Mouse (Mus musculus): ENCODE measurements at regions not wholly inside any gene's neighbourhood (a gene's known extent, or its start where the extent isn't known, plus 50 kb on each side); places are given as distances from the start of the nearest gene placed in this dataset.

GRCm38 (mm10) chr3:145705317-145705716 lies 53.2 kb upstream of the Ddah1 start:
- Histone ChIP-seq H3K36me3 (ENCODE audit: control insufficient read depth, insufficient read depth, low read length) (no peaks in the 10 kb centered on the region), H3K27ac (ENCODE audit: low read depth, low read length) (no peak overlapping the region), H3K9me3 (ENCODE audit: control insufficient read depth, low read length) (no peaks in the 10 kb centered on the region), H3K4me2 (no peak overlapping the region), H3K9ac (ENCODE audit: low read length) (no peak overlapping the region), H3K4me1 (ENCODE audit: control insufficient read depth, insufficient read depth, low read length) (peaks cover 7% of the 10 kb centered on the region), H3K27me3 (ENCODE audit: control insufficient read depth, insufficient read depth, low read length) (no peaks in the 10 kb centered on the region), H3K4me3 (ENCODE audit: low read depth, low read length) (no peak overlapping the region)
- WGBS = 84% methylated on average over 5 of the region's 5 CpGs
- DNase-seq (ENCODE audit: low spot score, missing footprints) (peak; percentile 49), ATAC-seq (ENCODE audit: low FRiP score) (no peak)

GRCm38 (mm10) chr3:145704054-145704453 lies 54.3 kb upstream of the Ccn1 start:
- Histone ChIP-seq H3K27ac (ENCODE audit: low read depth, low read length) (no peak overlapping the region), H3K4me1 (ENCODE audit: control insufficient read depth, insufficient read depth, low read length) (peaks cover 7% of the 10 kb centered on the region), H3K9me3 (ENCODE audit: control insufficient read depth, low read length) (no peaks in the 10 kb centered on the region), H3K4me2 (no peak overlapping the region), H3K36me3 (ENCODE audit: control insufficient read depth, insufficient read depth, low read length) (no peaks in the 10 kb centered on the region), H3K9ac (ENCODE audit: low read length) (no peak overlapping the region), H3K4me3 (ENCODE audit: low read depth, low read length) (no peak overlapping the region), H3K27me3 (ENCODE audit: control insufficient read depth, insufficient read depth, low read length) (no peaks in the 10 kb centered on the region)
- ATAC-seq (ENCODE audit: low FRiP score) = no peak
- DNase-seq (ENCODE audit: low spot score, missing footprints) = no peak
- WGBS = 54% methylated on average over 9 of the region's 9 CpGs

- WGBS = 4% methylated on average over 11 of the region's 11 CpGs
- peak; percentile 92 for DNase-seq (ENCODE audit: low spot score, missing footprints)
- Histone ChIP-seq H3K4me3 (ENCODE audit: low read depth, low read length) (no peak overlapping the region), H3K4me1 (ENCODE audit: control insufficient read depth, insufficient read depth, low read length) (peaks cover 7% of the 10 kb centered on the region), H3K9me3 (ENCODE audit: control insufficient read depth, low read length) (no peaks in the 10 kb centered on the region), H3K36me3 (ENCODE audit: control insufficient read depth, insufficient read depth, low read length) (no peaks in the 10 kb centered on the region), H3K9ac (ENCODE audit: low read length) (peak overlapping the region; percentile 2; the same call in 1 of the 2 replicates), H3K27ac (ENCODE audit: low read depth, low read length) (no peak overlapping the region), H3K4me2 (peak overlapping the region; percentile 10; the same call in 1 of the 2 replicates), H3K27me3 (ENCODE audit: control insufficient read depth, insufficient read depth, low read length) (no peaks in the 10 kb centered on the region)
- peak; percentile 82 for ATAC-seq (ENCODE audit: low FRiP score)
Observed at GRCm38 (mm10) chr3:145703411-145703924, 53.7 kb upstream of the Ccn1 start.

GRCm38 (mm10) chr3:145702739-145703138 lies 53.0 kb upstream of the Ccn1 start:
- no peak overlapping the region for H3K4me3 ChIP-seq (ENCODE audit: low read depth, low read length)
- WGBS = 66% methylated on average over 5 of the region's 5 CpGs

GRCm38 (mm10) chr3:145701945-145702344 lies 52.2 kb upstream of the Ccn1 start:
- Histone ChIP-seq H3K36me3 (ENCODE audit: control insufficient read depth, insufficient read depth, low read length) (no peaks in the 10 kb centered on the region), H3K4me1 (ENCODE audit: control insufficient read depth, insufficient read depth, low read length) (peaks cover 7% of the 10 kb centered on the region; the same call in 1 of the 2 replicates), H3K9me3 (ENCODE audit: control insufficient read depth, low read length) (no peaks in the 10 kb centered on the region), H3K9ac (ENCODE audit: low read length) (no peak overlapping the region), H3K27me3 (ENCODE audit: control insufficient read depth, insufficient read depth, low read length) (no peaks in the 10 kb centered on the region), H3K4me3 (ENCODE audit: low read depth, low read length) (no peak overlapping the region), H3K4me2 (no peak overlapping the region), H3K27ac (ENCODE audit: low read depth, low read length) (no peak overlapping the region)
- WGBS = 82% methylated on average over 6 of the region's 6 CpGs
- ATAC-seq (ENCODE audit: low FRiP score) (peak; percentile 64; the same call in 1 of the 2 replicates), DNase-seq (ENCODE audit: low spot score, missing footprints) (no peak)

More at GRCm38 (mm10) chr3:145702739-145703138, 53.0 kb upstream of the Ccn1 start:
- Histone ChIP-seq H3K27me3 (ENCODE audit: control insufficient read depth, insufficient read depth, low read length) (no peaks in the 10 kb centered on the region), H3K9ac (ENCODE audit: low read length) (no peak overlapping the region), H3K4me1 (ENCODE audit: control insufficient read depth, insufficient read depth, low read length) (peaks cover 7% of the 10 kb centered on the region), H3K36me3 (ENCODE audit: control insufficient read depth, insufficient read depth, low read length) (no peaks in the 10 kb centered on the region), H3K9me3 (ENCODE audit: control insufficient read depth, low read length) (no peaks in the 10 kb centered on the region), H3K27ac (ENCODE audit: low read depth, low read length) (no peak overlapping the region), H3K4me2 (no peak overlapping the region)
- ATAC-seq (ENCODE audit: low FRiP score) (no peak), DNase-seq (ENCODE audit: low spot score, missing footprints) (no peak)
